Mouse (Mus musculus): ENCODE measurements around the gene Tmem131l.

The Tmem131l gene

DNA sequence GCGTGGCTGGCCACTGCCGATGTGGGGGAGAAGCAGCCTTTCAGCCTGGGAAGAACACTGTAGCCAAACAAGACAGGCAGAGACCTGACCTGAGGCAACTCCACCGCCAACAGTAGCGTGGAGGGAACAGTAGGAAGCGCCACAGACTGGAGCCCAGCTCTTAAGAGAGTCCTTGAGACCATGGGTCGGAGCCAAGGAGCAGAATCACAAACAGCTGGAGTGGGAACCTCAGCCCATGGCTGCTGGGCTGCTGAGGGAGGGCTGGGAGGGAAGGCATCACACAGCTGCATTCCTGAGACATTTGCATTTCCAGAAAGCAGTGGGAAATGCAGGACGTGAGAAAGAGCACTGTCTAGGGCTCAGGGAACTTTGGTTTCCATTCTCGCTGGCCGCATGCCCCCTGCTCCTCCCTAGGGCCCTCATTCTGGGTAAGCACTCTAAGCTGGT, 8.8 kb upstream of the Tmem131l start:
- DNase-seq (ENCODE audit: low spot score in 2 of 2), result peak; percentile 13 to 72

DNA sequence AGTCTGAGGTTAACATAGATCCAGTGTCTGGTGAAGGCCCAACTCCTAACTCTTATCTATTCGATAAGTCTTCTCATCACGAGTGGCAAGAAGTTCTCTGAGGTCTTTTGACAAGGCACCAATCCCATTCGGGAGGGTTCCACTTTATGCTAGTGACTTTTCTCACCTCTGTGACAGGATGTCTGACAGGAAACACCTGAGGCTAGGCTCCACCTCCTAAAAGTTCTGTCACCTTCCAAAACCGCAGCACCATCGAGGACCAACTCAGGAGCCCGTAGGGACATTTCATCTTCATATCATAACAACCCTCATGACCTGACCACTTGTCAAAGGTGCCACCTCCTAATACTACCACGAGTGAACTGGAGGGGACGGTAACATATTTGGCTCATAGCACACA, 6.2 kb upstream of the Tmem131l start:
- DNase-seq (ENCODE audit: low spot score in 2 of 2), result no peak

DNA sequence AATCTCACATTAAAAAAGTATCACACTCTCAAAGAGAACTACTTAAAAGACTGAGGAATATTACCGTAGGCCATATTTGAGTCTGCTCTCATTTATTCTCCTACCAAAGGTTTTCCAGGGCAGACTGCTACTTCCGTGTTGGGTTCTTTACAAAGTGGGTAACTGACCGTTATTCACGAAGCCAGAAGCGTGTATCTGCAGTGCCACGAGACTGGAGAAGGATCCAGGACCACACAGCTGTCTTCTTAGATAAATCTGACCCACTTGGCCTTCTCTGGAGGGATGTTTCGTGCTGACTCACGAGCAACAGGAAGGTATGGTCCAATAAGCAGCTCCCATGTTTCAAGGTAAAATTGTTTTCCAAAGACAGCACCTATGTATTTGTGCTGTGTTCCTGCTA, 1.8 kb upstream of the Tmem131l start:
- DNase-seq (ENCODE audit: low spot score in 2 of 2), result no peak

DNA sequence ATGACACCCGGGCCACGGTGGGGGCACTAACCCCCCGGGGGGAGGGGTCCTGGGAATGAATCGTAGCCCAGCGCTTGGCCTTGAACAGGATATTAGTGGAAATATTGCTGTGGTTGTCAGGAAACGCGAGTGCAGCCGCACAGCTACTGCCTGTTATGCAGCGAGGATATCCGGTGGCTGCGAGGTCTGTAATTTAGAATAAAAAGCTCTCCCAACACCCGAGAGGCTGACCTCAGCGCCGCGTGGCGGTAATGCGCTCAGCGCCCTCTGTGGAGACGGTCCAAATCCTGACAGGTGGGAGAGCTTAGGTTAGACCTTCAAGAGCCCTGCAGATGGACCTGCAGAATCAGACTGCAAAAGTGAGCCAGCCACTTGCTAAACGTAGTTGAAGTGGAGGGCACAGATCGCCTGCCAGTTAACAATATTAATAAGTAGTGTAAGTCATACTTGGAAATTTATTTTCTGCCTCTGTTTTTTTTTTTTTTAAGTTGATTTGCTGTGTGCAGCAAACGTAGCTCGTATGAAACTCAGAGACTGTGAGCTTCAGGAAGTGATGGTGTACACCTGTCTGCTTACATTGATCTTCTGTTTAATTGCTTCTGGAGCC, 604 bp upstream of the Tmem131l start:
- DNase-seq (ENCODE audit: low spot score in 2 of 2), result peak in 1 of 2 experiments; percentile 50

GRCm38 (mm10) chr3:84038981-84039645, 862 bp downstream of the Tmem131l start:
- peak; percentile 49 to 63 for DNase-seq (ENCODE audit: low spot score in 2 of 2)

DNA sequence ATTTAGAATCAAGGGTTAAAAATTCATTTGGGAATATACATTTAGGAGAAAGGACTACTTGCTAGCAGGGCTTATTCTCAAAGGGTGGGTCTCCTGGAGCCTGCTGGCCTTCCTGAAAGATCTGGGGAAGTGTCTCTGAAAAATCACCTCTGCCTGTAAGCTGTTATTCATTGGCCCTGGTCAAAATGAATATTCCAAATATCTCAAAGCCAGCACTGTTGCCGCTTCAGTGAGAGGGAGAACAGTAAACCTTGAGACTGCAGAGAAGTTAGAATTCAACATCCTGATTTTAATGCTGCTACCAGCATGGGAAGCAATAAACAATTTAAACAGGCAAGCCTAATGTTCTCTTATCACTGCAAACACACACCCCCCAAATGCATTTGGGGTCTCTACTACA, 1.8 kb downstream of the Tmem131l start:
- DNase-seq (ENCODE audit: low spot score in 2 of 2), result no peak

- DNase-seq (ENCODE audit: low spot score in 2 of 2), result no peak
Measured at GRCm38 (mm10) chr3:84037536-84037935, 2.4 kb downstream of the Tmem131l start.

GRCm38 (mm10) chr3:84036866-84037265, 3.1 kb downstream of the Tmem131l start:
- no peak for DNase-seq (ENCODE audit: low spot score in 2 of 2)

- DNase-seq (ENCODE audit: low spot score in 2 of 2), result no peak
Measured at GRCm38 (mm10) chr3:84035728-84036364, 4.1 kb downstream of the Tmem131l start.

- DNase-seq (ENCODE audit: low spot score in 2 of 2), result no peak
Measured at GRCm38 (mm10) chr3:84034115-84034780, 5.7 kb downstream of the Tmem131l start.

GRCm38 (mm10) chr3:84032933-84033730, 6.8 kb downstream of the Tmem131l start:
- DNase-seq (ENCODE audit: low spot score in 2 of 2), result no peak

- no peak for DNase-seq (ENCODE audit: low spot score in 2 of 2)
Measured at GRCm38 (mm10) chr3:84032419-84032818, 7.6 kb downstream of the Tmem131l start.

DNA sequence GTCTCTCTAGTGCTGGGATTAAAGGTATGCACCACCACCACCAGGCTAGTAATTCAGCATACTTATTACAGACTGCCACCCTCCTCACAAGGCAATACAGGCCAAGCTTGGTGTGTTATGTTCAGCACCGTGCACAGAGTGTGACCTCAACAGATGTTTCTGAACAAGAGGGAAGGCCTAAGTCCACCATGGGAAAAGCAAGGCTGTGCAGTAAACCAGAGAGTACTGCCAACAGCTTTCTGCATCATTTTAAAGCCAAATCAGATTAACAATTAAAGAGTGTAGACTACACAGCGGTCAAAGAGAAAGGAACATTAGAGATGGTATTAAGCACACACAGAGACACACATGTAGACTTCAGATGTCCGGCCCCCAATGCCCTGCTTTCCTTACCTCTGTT, 8.8 kb downstream of the Tmem131l start:
- DNase-seq (ENCODE audit: low spot score in 2 of 2), result no peak

DNA sequence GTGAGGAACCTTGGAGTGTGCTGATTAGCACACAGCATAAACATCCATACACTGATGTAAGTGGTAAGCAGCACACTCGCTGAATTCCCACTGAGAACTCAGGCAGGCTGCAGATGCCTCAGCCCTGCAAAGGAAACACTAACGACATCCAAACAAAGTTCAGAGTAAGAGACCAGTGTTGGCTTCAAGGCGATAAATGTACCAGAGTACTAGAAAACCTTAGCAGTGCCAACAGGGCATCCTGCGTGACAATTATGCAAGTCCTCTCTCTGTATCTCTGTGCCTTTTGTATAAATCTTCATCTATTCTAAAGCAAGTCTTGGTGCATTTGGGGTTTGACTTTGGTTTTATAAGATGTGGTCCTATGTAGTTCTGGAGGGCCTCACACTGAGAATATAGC, 11.0 kb downstream of the Tmem131l start:
- DNase-seq (ENCODE audit: low spot score in 2 of 2), result no peak

GRCm38 (mm10) chr3:84027691-84028159, 12.2 kb downstream of the Tmem131l start:
- DNase-seq (ENCODE audit: low spot score in 2 of 2), result no peak

- no peak for DNase-seq (ENCODE audit: low spot score in 2 of 2)
Measured at GRCm38 (mm10) chr3:84024512-84025072, 15.4 kb downstream of the Tmem131l start.

- peak; percentile 23 to 48 for DNase-seq (ENCODE audit: low spot score in 2 of 2)
Measured at GRCm38 (mm10) chr3:84022723-84023122, 17.3 kb downstream of the Tmem131l start.

GRCm38 (mm10) chr3:84022201-84022584, 17.8 kb downstream of the Tmem131l start:
- no peak for DNase-seq (ENCODE audit: low spot score in 2 of 2)

GRCm38 (mm10) chr3:84021217-84022200, 18.5 kb downstream of the Tmem131l start:
- peak; percentile 21 to 33 for DNase-seq (ENCODE audit: low spot score in 2 of 2)

- no peak for DNase-seq (ENCODE audit: low spot score in 2 of 2)
Measured at GRCm38 (mm10) chr3:84020528-84020927, 19.4 kb downstream of the Tmem131l start.
